Mouse (Mus musculus) inflammation-experienced regulatory T-cells (primary cell): Measurements from ENCODE around the gene Gm10697. TPM values are rescaled to one million over a fixed set of nuclear protein-coding genes. Genes with fewer than 3 reads are reported as not detected.

Experiments
- polyA plus RNA-seq, 2 experiments: library from polyadenylated mRNA; unstranded; fragments of 100-300 nt; shearing (Covaris generic); gene quantifications; one replicate each; pipeline ENCODE4 v1.2.1; 2017

Gm10697 gene
- polyA plus RNA-seq = under 1 TPM in 1 of 2 experiments, not detected in 1; 0.50 TPM

GRCm38 (mm10) chr3:94072544-94072943 lies at the start of gene Gm10697:
TSS of gene Gm10697 (minus strand) at chr3:94072644.

GRCm38 (mm10) chr3:94054785-94055184 lies 17.7 kb downstream of the Gm10697 start, which contains the start of gene Gm9125:
TSS of gene Gm9125 (minus strand) at chr3:94054885.

Other genes with a start within 250 kb of the Gm10697 start
- not detected for gene Tdpoz3, start 246.6 kb downstream of the Gm10697 start, polyA plus RNA-seq
- gene Gm9117, start 129.1 kb downstream of the Gm10697 start, polyA plus RNA-seq = not detected
- gene Tdpoz5, start 111.3 kb downstream of the Gm10697 start, polyA plus RNA-seq = under 1 TPM in 1 of 2 experiments, not detected in 1; 0.50 TPM
- under 1 TPM in 1 of 2 experiments, not detected in 1; 0.39 TPM for gene Gm9125, start 17.8 kb downstream of the Gm10697 start, polyA plus RNA-seq
- gene Gm10696, start 105.5 kb upstream of the Gm10697 start, polyA plus RNA-seq = under 1 TPM in 1 of 2 experiments, not detected in 1; 0.75 TPM
- not detected for gene Gm5286, start 124.1 kb upstream of the Gm10697 start, polyA plus RNA-seq
- gene Gm4778, start 191.4 kb upstream of the Gm10697 start, polyA plus RNA-seq = not detected
- 1 to 10 TPM; 7.5 to 8.9 TPM for gene Them4, start 237.4 kb upstream of the Gm10697 start, polyA plus RNA-seq